Mouse (Mus musculus) liver, embryonic 12.5 days (tissue): ENCODE data around the gene Ffar1. TPM values are rescaled to one million over a fixed set of nuclear protein-coding genes. Genes with fewer than 3 reads are reported as not detected.

Experiments used
- ATAC-seq: fragments of 200-750 bp; cut with Nextera tagmentation; 2 replicates; pipeline ENCODE4 v1.8.0; 2017; ENCODE audit warnings: moderate number of reproducible peaks, mild to moderate bottlenecking, moderate library complexity
- H3K27ac ChIP-seq: fragments of 300-500 bp; sonication (generic); 2 replicates; pipeline ENCODE4 v1.5.1; 2016; ENCODE audit warnings: mild to moderate bottlenecking
- H3K27me3 ChIP-seq: fragments of 300-500 bp; sonication (generic); replicated peaks from 2 replicates; pipeline ENCODE4 v1.6.1; 2016; ENCODE audit warnings: mild to moderate bottlenecking, moderate library complexity
- H3K36me3 ChIP-seq: fragments of 300-500 bp; sonication (generic); 2 replicates; pipeline ENCODE4 v1.6.1; 2016; ENCODE audit warnings: mild to moderate bottlenecking, moderate library complexity
- H3K4me1 ChIP-seq: fragments of 300-500 bp; sonication (generic); 2 replicates; pipeline ENCODE4 v1.6.1; 2016
- H3K4me2 ChIP-seq: fragments of 300-500 bp; sonication (generic); 2 replicates; pipeline ENCODE4 v1.6.1; 2016; ENCODE audit warnings: mild to moderate bottlenecking, moderate library complexity
- H3K4me3 ChIP-seq: fragments of 300-500 bp; sonication (generic); 2 replicates; pipeline ENCODE4 v1.5.1; 2016; ENCODE audit warnings: mild to moderate bottlenecking, moderate library complexity
- H3K9ac ChIP-seq: fragments of 300-500 bp; sonication (generic); 2 replicates; pipeline ENCODE4 v1.6.1; 2016; ENCODE audit warnings: mild to moderate bottlenecking, moderate library complexity
- H3K9me3 ChIP-seq: fragments of 300-500 bp; sonication (generic); replicated peaks from 2 replicates; pipeline ENCODE4 v1.6.1; 2016; ENCODE audit warnings: mild to moderate bottlenecking, moderate library complexity
- WGBS: fragments of 180-500 bp; shearing (Covaris S2); methylation state at CpG from one replicate; pipeline ENCODE4 v1.1.7; 2016; ENCODE audit not compliant: insufficient replicate concordance; 5-methylcytosine and 5-hydroxymethylcytosine counted together
- polyA plus RNA-seq: library from polyadenylated mRNA; unstranded; fragments of >200 nt; fragmentation: Nextera tagmentation; extraction: Ambion mirVana; gene quantifications from 2 replicates; pipeline ENCODE4 v1.2.1, GENCODE M21; 2016

Gene Ffar1
- polyA plus RNA-seq, 1 experiment from 2014 or later, result not detected

GRCm38 (mm10) chr7:30821532-30821931 lies 39.8 kb downstream of the Ffar1 start:
- H3K27me3 ChIP-seq, result peaks cover 4% of the 10 kb centered on the region; the same call in 1 of the 2 replicates
- ATAC-seq, result no peak
- no peak overlapping the region; the same call in 1 of the 2 replicates for H3K27ac ChIP-seq
- H3K4me3 ChIP-seq, result no peak overlapping the region
- H3K36me3 ChIP-seq, result no peaks in the 10 kb centered on the region
- H3K4me2 ChIP-seq, result no peak overlapping the region
- no peaks in the 10 kb centered on the region for H3K9me3 ChIP-seq
- H3K4me1 ChIP-seq, result peaks cover 17% of the 10 kb centered on the region
- 39% methylated on average over 5 of the region's 5 CpGs for WGBS
- no peak overlapping the region for H3K9ac ChIP-seq

- H3K27me3 ChIP-seq, result peaks cover 4% of the 10 kb centered on the region; the same call in 1 of the 2 replicates
- H3K4me2 ChIP-seq, result no peak overlapping the region
- no peak overlapping the region for H3K4me3 ChIP-seq
- H3K9me3 ChIP-seq, result no peaks in the 10 kb centered on the region
- WGBS, result 22% methylated on average over 7 of the region's 7 CpGs
- no peaks in the 10 kb centered on the region for H3K36me3 ChIP-seq
- ATAC-seq, result no peak
- H3K9ac ChIP-seq, result no peak overlapping the region
- no peak overlapping the region for H3K27ac ChIP-seq
- H3K4me1 ChIP-seq, result peaks cover 17% of the 10 kb centered on the region
Observed at GRCm38 (mm10) chr7:30820854-30821445, 40.4 kb downstream of the Ffar1 start.

- Histone ChIP-seq H3K4me2 (no peak overlapping the region), H3K4me3 (no peak overlapping the region), H3K27me3 (peaks cover 4% of the 10 kb centered on the region; the same call in 1 of the 2 replicates), H3K4me1 (peaks cover 17% of the 10 kb centered on the region), H3K27ac (no peak overlapping the region), H3K9ac (no peak overlapping the region), H3K36me3 (no peaks in the 10 kb centered on the region), H3K9me3 (no peaks in the 10 kb centered on the region)
- no peak for ATAC-seq
- 45% methylated on average over 6 of the region's 6 CpGs for WGBS
Observed at GRCm38 (mm10) chr7:30820131-30820530, 41.2 kb downstream of the Ffar1 start.

GRCm38 (mm10) chr7:30812291-30812807 lies 49.0 kb downstream of the Ffar1 start:
- H3K4me2 ChIP-seq, result no peak overlapping the region
- H3K36me3 ChIP-seq, result no peaks in the 10 kb centered on the region
- H3K27me3 ChIP-seq, result no peaks in the 10 kb centered on the region
- no peaks in the 10 kb centered on the region for H3K9me3 ChIP-seq
- H3K9ac ChIP-seq, result no peak overlapping the region
- WGBS, result 24% methylated on average over 6 of the region's 6 CpGs
- ATAC-seq, result peak; percentile 64
- H3K4me1 ChIP-seq, result peaks cover 17% of the 10 kb centered on the region
- H3K4me3 ChIP-seq, result no peak overlapping the region
- peak overlapping the region; percentile 69 for H3K27ac ChIP-seq

GRCm38 (mm10) chr7:30811757-30812290 lies 49.5 kb downstream of the Ffar1 start:
- Histone ChIP-seq H3K4me1 (peaks cover 17% of the 10 kb centered on the region), H3K4me2 (peak overlapping the region; percentile 8; the same call in 1 of the 2 replicates), H3K27ac (peak overlapping the region; percentile 69), H3K9ac (no peak overlapping the region), H3K4me3 (no peak overlapping the region), H3K36me3 (no peaks in the 10 kb centered on the region), H3K9me3 (no peaks in the 10 kb centered on the region), H3K27me3 (no peaks in the 10 kb centered on the region)
- WGBS, result 12% methylated on average over 9 of the region's 9 CpGs
- ATAC-seq, result peak; percentile 66

GRCm38 (mm10) chr7:30810319-30810718 lies 51.0 kb downstream of the Ffar1 start:
- Histone ChIP-seq H3K27me3 (no peaks in the 10 kb centered on the region), H3K27ac (no peak overlapping the region), H3K4me1 (peaks cover 17% of the 10 kb centered on the region), H3K9ac (no peak overlapping the region), H3K36me3 (no peaks in the 10 kb centered on the region), H3K4me3 (no peak overlapping the region), H3K4me2 (no peak overlapping the region), H3K9me3 (no peaks in the 10 kb centered on the region)
- WGBS, result 55% methylated on average over 6 of the region's 6 CpGs
- ATAC-seq, result no peak

Other genes starting within 250 kb of the Ffar1 start
- 0.25 and 0.33 TPM in 2 replicates for gene Upk1a, start 248.7 kb downstream of the Ffar1 start, polyA plus RNA-seq
- gene Cox6b1, start 235.4 kb downstream of the Ffar1 start, polyA plus RNA-seq, result 691 and 732 TPM in 2 replicates
- gene Etv2, start 225.7 kb downstream of the Ffar1 start, polyA plus RNA-seq, result 0.12 and 0.19 TPM in 2 replicates
- gene Rbm42, start 211.2 kb downstream of the Ffar1 start, polyA plus RNA-seq, result 83.1 and 83.5 TPM in 2 replicates
- gene Haus5, start 196.6 kb downstream of the Ffar1 start, polyA plus RNA-seq, result 47.8 and 50.4 TPM in 2 replicates
- not detected in 2 replicates for gene Pmis2, start 190.0 kb downstream of the Ffar1 start, polyA plus RNA-seq
- 0.65 and 1.0 TPM in 2 replicates for gene 2200002J24Rik, start 162.6 kb downstream of the Ffar1 start, polyA plus RNA-seq
- 1.8 and 1.9 TPM in 2 replicates for gene Atp4a, start 149.4 kb downstream of the Ffar1 start, polyA plus RNA-seq
- 125 and 126 TPM in 2 replicates for gene Tmem147, start 132.0 kb downstream of the Ffar1 start, polyA plus RNA-seq
- gene Gapdhs, start 117.9 kb downstream of the Ffar1 start, polyA plus RNA-seq, result not detected in 2 replicates
- 0.19 and 0.41 TPM in 2 replicates for gene Sbsn, start 110.1 kb downstream of the Ffar1 start, polyA plus RNA-seq
- not detected in 2 replicates for gene Dmkn, start 97.8 kb downstream of the Ffar1 start, polyA plus RNA-seq
- gene Krtdap, start 73.7 kb downstream of the Ffar1 start, polyA plus RNA-seq, result not detected in 2 replicates
- 0.21 and 0.53 TPM in 2 replicates for gene Ffar2, start 37.8 kb downstream of the Ffar1 start, polyA plus RNA-seq
- not detected in 2 replicates for gene Ffar3, start 5.4 kb downstream of the Ffar1 start, polyA plus RNA-seq
- gene Cd22, start 18.8 kb upstream of the Ffar1 start, polyA plus RNA-seq, result 0.21 and 0.38 TPM in 2 replicates
- gene Mag, start 53.3 kb upstream of the Ffar1 start, polyA plus RNA-seq, result 0.13 and 0.20 TPM in 2 replicates
- gene Hamp2, start 63.1 kb upstream of the Ffar1 start, polyA plus RNA-seq, result not detected in 2 replicates
- 0.38 TPM in 1 of 2 replicates, not detected in the other for gene Hamp, start 82.5 kb upstream of the Ffar1 start, polyA plus RNA-seq
- 13.9 and 18.1 TPM in 2 replicates for gene Usf2, start 95.2 kb upstream of the Ffar1 start, polyA plus RNA-seq
- 27.3 and 28.2 TPM in 2 replicates for gene Lsr, start 111.9 kb upstream of the Ffar1 start, polyA plus RNA-seq
- gene Fam187b, start 112.2 kb upstream of the Ffar1 start, polyA plus RNA-seq, result 1.9 and 2.8 TPM in 2 replicates
- gene Fxyd5, start 180.9 kb upstream of the Ffar1 start, polyA plus RNA-seq, result 19.0 and 22.3 TPM in 2 replicates
- 0.45 and 0.55 TPM in 2 replicates for gene Fxyd7, start 189.9 kb upstream of the Ffar1 start, polyA plus RNA-seq
- gene Fxyd1, start 195.6 kb upstream of the Ffar1 start, polyA plus RNA-seq, result 28.2 and 28.3 TPM in 2 replicates
- 0.06 and 0.19 TPM in 2 replicates for gene Lgi4, start 197.8 kb upstream of the Ffar1 start, polyA plus RNA-seq
- gene Fxyd3, start 215.1 kb upstream of the Ffar1 start, polyA plus RNA-seq, result 0.67 and 0.86 TPM in 2 replicates